Mouse (Mus musculus): ENCODE data around the gene Scn10a. TPM values are rescaled to one million over a fixed set of nuclear protein-coding genes. Genes with fewer than 3 reads are reported as not detected.

The Scn10a gene
- polyA plus RNA-seq, 1 experiment from 2014 or later = not detected

DNA sequence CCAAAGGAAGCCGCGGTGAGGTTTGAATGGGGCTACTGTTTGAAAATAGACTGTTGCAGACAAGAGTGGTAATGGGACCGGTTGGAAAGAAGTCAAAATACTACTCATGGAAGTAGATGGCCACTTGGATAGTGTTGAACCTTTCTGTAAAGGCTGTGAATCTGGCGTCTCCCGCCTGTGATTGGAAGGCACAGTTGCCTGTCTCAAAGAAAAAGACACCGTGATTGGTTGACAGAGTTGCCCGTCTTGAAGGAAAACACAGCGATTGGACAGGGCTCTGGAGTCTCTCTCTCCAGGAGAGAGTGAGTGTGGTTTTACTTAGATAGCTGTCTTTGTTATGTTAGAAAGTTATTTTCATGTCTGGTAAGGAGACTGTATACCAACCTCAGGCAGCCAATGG is 121.8 kb downstream of the Scn10a start:
- H3K9ac ChIP-seq (ENCODE audit: low read length) = no peak overlapping the region
- no peaks in the 10 kb centered on the region for H3K4me1 ChIP-seq (replicated peaks; ENCODE audit: control insufficient read depth, insufficient read depth)
- H3K36me3 ChIP-seq (ENCODE audit: control insufficient read depth, insufficient read depth, low read length) = no peaks in the 10 kb centered on the region
- no peaks in the 10 kb centered on the region for H3K27me3 ChIP-seq (ENCODE audit: control insufficient read depth, insufficient read depth, low read length)
- ATAC-seq (ENCODE audit: low FRiP score, low TSS enrichment) (no peak), DNase-seq (ENCODE audit: low spot score) (no peak)
- no peaks in the 10 kb centered on the region for H3K9me3 ChIP-seq (ENCODE audit: control insufficient read depth, low read length)
- no peak overlapping the region for H3K4me2 ChIP-seq (replicated peaks; ENCODE audit: low read depth)
- H3K27ac ChIP-seq (replicated peaks) = no peak overlapping the region
- TF ChIP-seq EP300 (optimal IDR thresholded peaks at IDR 0.05) = no peak
- no peak overlapping the region for H3K4me3 ChIP-seq (ENCODE audit: low read depth, low read length)
- WGBS = 77% methylated on average over 8 of the region's 8 CpGs

DNA sequence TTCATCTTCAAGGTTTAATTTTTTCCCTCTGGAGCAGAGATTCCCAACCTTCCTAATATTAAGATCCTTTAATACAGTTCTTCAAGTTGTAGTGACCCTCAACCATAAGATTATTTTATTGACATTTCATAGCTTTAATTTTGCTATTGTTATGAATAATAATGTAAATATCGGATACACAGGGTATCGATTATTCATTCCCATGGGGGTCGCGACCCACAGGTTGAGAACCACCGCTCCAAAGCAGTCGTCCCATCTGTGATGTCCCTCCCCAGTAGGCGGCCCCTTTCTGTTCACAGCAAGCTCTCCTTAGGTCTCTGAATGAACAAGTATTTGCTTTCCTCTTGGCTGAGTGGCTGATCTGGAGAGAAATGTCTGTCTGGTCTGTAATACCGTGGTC is 129.5 kb downstream of the Scn10a start:
- Histone ChIP-seq H3K4me1 (replicated peaks; ENCODE audit: control insufficient read depth, insufficient read depth) (no peaks in the 10 kb centered on the region), H3K4me3 (ENCODE audit: low read depth, low read length) (no peak overlapping the region), H3K9ac (ENCODE audit: low read length) (no peak overlapping the region), H3K27ac (replicated peaks) (no peak overlapping the region), H3K4me2 (replicated peaks; ENCODE audit: low read depth) (no peak overlapping the region), H3K9me3 (ENCODE audit: control insufficient read depth, low read length) (no peaks in the 10 kb centered on the region), H3K36me3 (ENCODE audit: control insufficient read depth, insufficient read depth, low read length) (no peaks in the 10 kb centered on the region), H3K27me3 (ENCODE audit: control insufficient read depth, insufficient read depth, low read length) (no peaks in the 10 kb centered on the region)
- DNase-seq (ENCODE audit: low spot score) (no peak), ATAC-seq (ENCODE audit: low FRiP score, low TSS enrichment) (no peak)
- 79% methylated on average over 8 of the region's 8 CpGs for WGBS
- TF ChIP-seq EP300 (optimal IDR thresholded peaks at IDR 0.05) (no peak), CTCF (IDR thresholded peaks at IDR 0.05; ENCODE audit: low read depth) (no peak)

DNA sequence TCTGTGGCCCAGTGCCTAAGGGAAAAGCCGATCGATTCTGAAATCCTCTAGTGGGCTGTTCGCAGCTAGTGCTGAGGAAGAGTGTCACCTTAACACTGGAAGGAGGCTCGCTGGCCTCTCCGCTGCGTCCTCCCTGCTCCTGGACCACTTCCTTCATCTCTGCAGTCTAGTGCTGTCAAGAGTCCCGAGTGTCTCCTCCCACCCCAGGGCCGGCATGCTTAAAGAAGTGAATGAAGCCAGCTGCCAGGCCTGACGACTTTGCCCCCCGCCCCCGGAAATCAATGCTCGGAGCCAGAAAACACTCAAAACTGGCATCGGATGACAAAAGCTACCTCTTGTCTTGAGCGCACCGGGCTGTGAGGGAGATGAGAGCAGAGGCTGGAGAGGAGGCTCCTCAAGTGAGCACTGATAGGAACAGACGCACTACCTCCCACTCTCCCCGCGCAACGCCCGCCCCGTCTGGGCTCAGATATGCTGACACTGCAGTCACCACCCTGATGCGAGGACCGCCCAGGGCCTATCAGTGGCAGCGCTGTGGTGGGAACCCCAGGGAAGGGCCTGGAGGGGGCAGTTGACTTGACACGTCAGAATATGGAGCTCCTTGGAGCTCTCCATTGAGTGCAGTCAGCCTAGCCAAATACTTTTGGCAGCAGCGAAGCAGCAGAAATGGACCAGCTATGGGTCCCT is 130.2 kb downstream of the Scn10a start:
- DNase-seq (ENCODE audit: low spot score) = no peak

DNA sequence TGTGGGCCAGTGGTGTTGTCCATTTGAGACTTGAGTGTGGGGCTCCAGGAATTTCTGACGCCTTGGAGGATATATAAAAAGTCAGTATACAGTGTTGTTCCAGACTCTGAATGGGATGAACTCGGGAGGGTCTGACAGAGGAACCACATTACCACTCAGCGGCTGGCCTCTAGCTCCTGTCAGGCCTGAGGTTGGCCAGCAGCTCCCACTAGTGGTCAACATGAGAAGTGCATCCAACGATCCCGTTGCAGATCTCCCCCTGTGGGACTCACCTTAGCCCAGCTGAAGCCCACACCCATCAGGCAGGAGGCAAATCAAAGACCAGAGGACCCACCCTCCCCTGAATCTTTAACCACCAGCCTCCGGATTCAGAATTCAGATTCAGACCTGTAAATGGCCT is 138.5 kb downstream of the Scn10a start:
- WGBS = 0% methylated on average over 6 of the region's 6 CpGs
- H3K36me3 ChIP-seq (ENCODE audit: control insufficient read depth, insufficient read depth, low read length) = no peaks in the 10 kb centered on the region
- TF ChIP-seq CTCF (IDR thresholded peaks at IDR 0.05; ENCODE audit: low read depth) (peak; percentile 98), EP300 (optimal IDR thresholded peaks at IDR 0.05) (no peak)
- peaks cover 11% of the 10 kb centered on the region; the same call in 1 of the 2 replicates for H3K27me3 ChIP-seq (ENCODE audit: control insufficient read depth, insufficient read depth, low read length)
- H3K27ac ChIP-seq (replicated peaks) = no peak overlapping the region
- H3K4me2 ChIP-seq (replicated peaks; ENCODE audit: low read depth) = no peak overlapping the region
- H3K4me1 ChIP-seq (replicated peaks; ENCODE audit: control insufficient read depth, insufficient read depth) = 0 out of 2 replicates have a peak, but pooled peaks cover 2% of the 10 kb centered on the region
- ATAC-seq (ENCODE audit: low FRiP score, low TSS enrichment) (peak; percentile 45), DNase-seq (ENCODE audit: low spot score) (peak; percentile 74)
- H3K4me3 ChIP-seq (ENCODE audit: low read depth, low read length) = no peak overlapping the region
- H3K9me3 ChIP-seq (ENCODE audit: control insufficient read depth, low read length) = no peaks in the 10 kb centered on the region
- H3K9ac ChIP-seq (ENCODE audit: low read length) = no peak overlapping the region

More for the DNA sequence above, 130.2 kb downstream of the Scn10a start:
- peak overlapping the region; percentile 29; the same call in 1 of the 2 replicates for H3K4me2 ChIP-seq (replicated peaks; ENCODE audit: low read depth)
- no peak overlapping the region for H3K27ac ChIP-seq (replicated peaks)
- ATAC-seq (ENCODE audit: low FRiP score, low TSS enrichment) = peak; percentile 8; the same call in 1 of the 2 replicates
- no peaks in the 10 kb centered on the region for H3K9me3 ChIP-seq (ENCODE audit: control insufficient read depth, low read length)
- no peaks in the 10 kb centered on the region for H3K4me1 ChIP-seq (replicated peaks; ENCODE audit: control insufficient read depth, insufficient read depth)
- H3K9ac ChIP-seq (ENCODE audit: low read length) = no peak overlapping the region
- no peaks in the 10 kb centered on the region for H3K36me3 ChIP-seq (ENCODE audit: control insufficient read depth, insufficient read depth, low read length)
- TF ChIP-seq CTCF (IDR thresholded peaks at IDR 0.05; ENCODE audit: low read depth) = no peak
- TF ChIP-seq EP300 (optimal IDR thresholded peaks at IDR 0.05) = no peak
- H3K4me3 ChIP-seq (ENCODE audit: low read depth, low read length) = peak overlapping the region; percentile 2; the same call in 1 of the 2 replicates
- WGBS = 23% methylated on average over 26 of the region's 26 CpGs
- H3K27me3 ChIP-seq (ENCODE audit: control insufficient read depth, insufficient read depth, low read length) = no peaks in the 10 kb centered on the region

GRCm38 (mm10) chr9:119580187-119580586 is 138.9 kb downstream of the Scn10a start:
- TF ChIP-seq EP300 (optimal IDR thresholded peaks at IDR 0.05) (no peak), CTCF (IDR thresholded peaks at IDR 0.05; ENCODE audit: low read depth) (no peak)

More at GRCm38 (mm10) chr9:119580187-119580586, 138.9 kb downstream of the Scn10a start:
- no peak for DNase-seq (ENCODE audit: low spot score)
- H3K27me3 ChIP-seq (ENCODE audit: control insufficient read depth, insufficient read depth, low read length) = peaks cover 11% of the 10 kb centered on the region; the same call in 1 of the 2 replicates
- H3K27ac ChIP-seq (replicated peaks) = no peak overlapping the region
- 89% methylated on average over 17 of the region's 17 CpGs for WGBS
- 0 out of 2 replicates have a peak, but pooled peaks cover 2% of the 10 kb centered on the region for H3K4me1 ChIP-seq (replicated peaks; ENCODE audit: control insufficient read depth, insufficient read depth)
- no peak overlapping the region for H3K4me2 ChIP-seq (replicated peaks; ENCODE audit: low read depth)
- ATAC-seq (ENCODE audit: low FRiP score, low TSS enrichment) = no peak
- H3K36me3 ChIP-seq (ENCODE audit: control insufficient read depth, insufficient read depth, low read length) = no peaks in the 10 kb centered on the region
- H3K9me3 ChIP-seq (ENCODE audit: control insufficient read depth, low read length) = no peaks in the 10 kb centered on the region
- no peak overlapping the region for H3K4me3 ChIP-seq (ENCODE audit: low read depth, low read length)
- H3K9ac ChIP-seq (ENCODE audit: low read length) = no peak overlapping the region

All from stomach, postnatal 0 days (tissue).